Mouse (Mus musculus) heart, postnatal 0 days (tissue): ENCODE data around the gene Rtl6.

Source experiments
- CTCF ChIP-seq: IDR thresholded peaks from 2 replicates; pipeline ENCODE4 v1.5.1; 2016; ENCODE audit warnings: antibody characterized with exemption, control low read depth, low read depth
- EP300 ChIP-seq: IDR thresholded peaks from 2 replicates; pipeline ENCODE4 v1.6.1; 2016; ENCODE audit warnings: antibody characterized with exemption, low read depth

- TF ChIP-seq EP300 = no peak
- TF ChIP-seq CTCF = no peak
These were observed 47.6 kb downstream of the Rtl6 start for GRCm38 (mm10) chr15:84509981-84510380.
